Mouse (Mus musculus): ENCODE results near the gene Map2k7.

Map2k7 gene

DNA sequence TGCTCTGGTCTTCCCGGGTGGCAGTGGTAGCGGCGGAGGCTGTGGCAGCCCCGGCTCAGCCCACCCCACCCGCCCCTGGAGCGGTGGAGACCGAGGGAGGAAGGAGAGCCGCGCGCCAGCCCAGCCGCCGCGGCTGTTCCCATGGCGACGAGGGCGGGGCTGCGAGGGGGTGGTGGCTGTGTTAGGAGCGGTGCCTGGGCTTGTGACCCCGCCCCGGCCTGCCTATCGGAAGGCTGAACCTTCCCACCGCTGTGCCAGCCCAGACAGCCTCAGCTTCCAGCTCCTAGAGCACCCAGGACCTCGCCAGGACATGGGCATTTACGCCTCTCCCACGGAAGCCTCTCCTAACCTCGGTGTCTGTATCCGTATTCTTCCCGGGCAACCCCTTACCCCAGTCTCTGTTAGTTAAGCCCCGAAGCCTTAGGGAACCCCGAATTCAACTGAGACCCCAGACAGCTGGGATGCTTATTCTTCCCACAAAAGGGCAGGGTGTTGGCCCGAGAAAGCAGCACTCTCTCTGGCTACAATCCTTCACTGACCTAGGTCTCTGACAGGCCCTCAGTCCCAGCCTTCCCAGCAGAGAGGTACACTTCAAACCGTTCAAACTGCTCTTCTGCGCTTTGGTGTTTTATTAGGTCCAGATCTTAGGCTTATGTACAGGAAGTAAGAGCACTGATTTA is 20.7 kb downstream of the Map2k7 start, which contains the start of gene Ctxn1:
Ctxn1 (minus strand) TSS at position 150 of the 680 bp plus-strand sequence.
- DNase-seq (ENCODE audit: low spot score in 2 of 2): peak; percentile 95 to 98

DNA sequence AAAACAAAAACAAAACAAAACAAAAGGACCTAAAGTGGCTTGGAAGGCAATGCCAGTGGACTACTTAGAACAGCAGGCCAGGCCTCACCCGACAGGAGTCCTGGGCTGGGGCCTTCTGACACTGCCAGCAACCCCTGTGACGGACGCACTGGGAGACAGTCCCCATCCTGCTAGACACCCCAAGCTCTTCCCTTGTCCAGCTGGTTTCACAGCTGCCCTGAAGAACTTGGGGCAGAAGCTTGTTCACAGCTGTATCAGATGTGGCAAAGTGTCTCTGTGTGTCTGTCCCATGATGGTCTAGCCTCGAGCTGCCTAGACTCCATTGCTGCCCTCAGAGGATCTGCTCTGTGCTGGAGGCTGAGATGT is 21.2 kb downstream of the Map2k7 start:
- no peak for DNase-seq (ENCODE audit: low spot score in 2 of 2)

DNA sequence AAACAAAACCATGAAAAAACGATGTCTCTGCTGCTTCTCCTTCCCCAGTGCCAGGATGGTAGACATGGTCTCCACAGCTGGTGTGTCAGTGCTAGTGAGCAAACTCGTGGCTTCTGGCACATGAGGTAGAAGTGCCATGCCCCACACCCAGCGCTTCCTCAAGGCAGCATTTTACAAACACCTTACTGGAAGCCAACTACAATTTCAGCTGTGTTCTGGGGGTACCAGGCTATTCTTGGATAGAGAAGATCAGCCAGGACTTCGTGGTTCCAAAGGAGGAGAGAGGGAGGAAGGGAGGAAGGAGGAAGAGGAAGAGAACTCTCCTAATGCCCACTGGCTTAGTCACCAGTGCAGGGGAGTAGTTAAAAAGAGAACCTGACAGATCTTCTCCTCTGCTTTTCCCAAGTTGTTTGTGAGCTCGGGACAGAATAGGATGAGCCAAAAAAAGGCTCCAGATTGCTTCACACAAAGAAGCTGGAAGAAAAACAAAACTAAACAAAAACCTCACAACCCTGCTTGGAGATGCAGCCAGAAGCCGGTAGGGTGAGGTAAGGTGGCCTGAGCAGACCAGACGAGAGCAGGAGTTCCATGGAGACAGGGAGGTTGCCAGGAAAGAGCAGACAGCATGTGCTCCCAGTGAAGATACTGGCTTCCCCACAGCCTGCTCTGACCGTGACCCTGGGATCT is 24.7 kb downstream of the Map2k7 start:
- no peak for DNase-seq (ENCODE audit: low spot score in 2 of 2)

DNA sequence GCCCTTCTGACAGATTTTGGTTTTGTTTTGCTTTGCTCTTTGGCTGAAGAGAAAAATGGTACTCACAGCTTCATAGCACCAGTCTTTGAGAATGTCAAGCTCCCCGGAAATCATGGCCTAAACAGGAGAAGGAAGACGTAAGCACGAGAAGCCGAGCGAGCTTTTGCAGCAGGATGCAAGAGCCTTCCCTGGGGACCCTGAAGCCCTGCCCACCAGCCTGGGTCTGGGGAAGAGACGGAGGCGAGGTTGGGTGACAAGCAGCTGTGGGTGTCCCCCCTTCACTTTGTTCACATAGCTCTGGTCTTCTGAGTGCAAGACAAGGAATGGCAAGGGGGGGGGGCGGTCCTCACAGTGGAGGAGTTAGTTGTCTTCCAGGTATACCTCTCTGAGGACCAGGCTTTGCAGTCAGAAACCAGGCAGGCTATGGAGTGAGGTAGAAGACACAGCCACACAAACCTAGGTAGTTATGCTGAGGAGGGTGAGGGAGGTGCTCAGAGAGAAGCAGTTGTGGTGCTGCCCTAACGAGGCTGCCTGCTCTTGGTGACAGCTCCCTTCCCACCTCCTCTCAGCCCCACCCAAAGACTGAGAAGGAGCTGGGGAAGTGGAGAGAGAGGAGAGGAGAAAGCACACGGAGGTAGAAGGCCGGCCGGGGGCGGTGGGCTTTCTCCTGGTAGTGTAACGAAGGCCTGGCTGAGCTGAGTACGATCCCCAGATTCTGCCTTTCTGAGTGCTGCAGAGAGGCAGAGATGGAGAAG is 26.8 kb downstream of the Map2k7 start:
- no peak for DNase-seq (ENCODE audit: low spot score in 2 of 2)

DNA sequence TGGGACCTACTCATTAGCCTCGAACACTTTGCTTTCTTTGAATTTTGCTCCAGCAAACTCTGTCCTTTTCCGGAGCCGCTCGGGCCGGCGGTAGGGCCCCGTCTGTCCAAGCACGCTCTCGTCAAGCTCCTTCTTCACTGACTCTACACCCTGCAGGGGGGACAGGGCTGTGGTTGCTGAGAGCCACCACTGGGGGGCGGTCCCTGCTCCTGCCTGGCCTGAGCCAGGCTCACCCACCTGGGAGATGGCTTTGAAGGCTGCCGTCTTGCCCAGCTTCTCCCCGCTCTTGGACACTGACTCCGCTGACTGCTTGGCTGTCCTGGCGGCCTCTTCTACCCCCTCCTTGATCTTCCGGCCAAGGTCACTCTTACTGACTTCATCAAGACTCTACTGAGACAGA is 29.1 kb downstream of the Map2k7 start:
- DNase-seq (ENCODE audit: low spot score in 2 of 2): peak in 1 of 2 experiments; percentile 71

DNA sequence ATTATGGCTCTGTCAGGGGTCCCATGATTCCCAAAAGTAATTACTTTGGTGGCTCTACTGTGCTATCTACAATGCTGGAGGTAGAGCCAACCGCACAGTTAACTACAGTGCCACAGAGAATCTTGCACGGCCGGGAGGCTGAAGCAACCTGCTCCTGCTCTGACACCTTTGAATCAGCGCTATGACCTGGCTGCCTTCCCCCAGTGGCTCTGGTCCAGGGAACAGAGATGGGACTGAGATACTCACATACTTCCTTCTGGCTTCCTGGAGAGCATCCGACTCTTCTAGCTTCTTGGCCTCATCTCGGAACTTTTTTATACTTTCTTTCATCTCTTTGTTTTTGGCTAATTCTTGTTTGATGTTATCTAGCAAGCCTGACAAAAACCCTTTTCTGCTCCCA is 31.1 kb downstream of the Map2k7 start:
- DNase-seq (ENCODE audit: low spot score in 2 of 2): no peak

DNA sequence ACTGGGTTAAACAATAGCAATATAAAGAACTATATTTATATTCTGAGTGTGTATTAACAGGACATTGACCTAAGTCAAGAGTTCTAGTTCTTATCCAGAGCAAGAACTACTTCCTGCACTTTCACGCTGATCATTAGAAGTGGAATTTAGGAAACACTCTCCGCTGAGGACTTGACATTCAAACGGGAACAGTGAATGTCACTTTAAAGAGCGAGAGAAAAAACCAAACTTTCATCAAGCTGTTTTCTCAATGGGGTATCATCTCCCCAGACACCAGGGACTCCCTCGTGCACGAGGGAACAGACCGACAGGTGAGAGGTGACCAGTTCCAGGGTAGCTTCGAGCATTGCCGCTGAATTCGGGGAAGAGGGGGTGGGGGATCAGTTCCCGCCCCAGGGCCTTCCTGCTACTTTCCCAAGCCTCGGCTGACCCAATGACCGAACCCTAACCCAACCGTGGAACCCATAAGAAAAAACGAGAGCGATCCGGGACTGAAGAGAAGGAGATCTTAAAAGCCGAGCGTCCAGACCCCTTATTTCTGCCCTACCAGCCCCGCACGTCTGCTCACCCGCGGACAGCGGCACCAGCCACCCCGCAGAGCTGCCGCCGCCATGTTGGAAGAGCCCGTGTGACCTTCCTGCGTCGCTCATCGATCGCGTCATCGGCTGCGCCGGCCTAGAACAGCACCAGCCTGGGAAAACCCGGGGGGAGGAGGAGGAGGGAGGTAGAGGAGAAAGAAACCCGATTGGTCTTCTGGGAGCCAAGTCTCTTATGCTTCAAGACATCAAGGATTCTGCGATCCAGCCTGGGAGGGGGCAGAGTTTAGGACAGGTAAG is 37.0 kb downstream of the Map2k7 start, which contains the start of gene Timm44:
Timm44 (minus strand) TSS at position 639 of the 836 bp plus-strand sequence.
- peak; percentile 90 to 94 for DNase-seq (ENCODE audit: low spot score in 2 of 2)

DNA sequence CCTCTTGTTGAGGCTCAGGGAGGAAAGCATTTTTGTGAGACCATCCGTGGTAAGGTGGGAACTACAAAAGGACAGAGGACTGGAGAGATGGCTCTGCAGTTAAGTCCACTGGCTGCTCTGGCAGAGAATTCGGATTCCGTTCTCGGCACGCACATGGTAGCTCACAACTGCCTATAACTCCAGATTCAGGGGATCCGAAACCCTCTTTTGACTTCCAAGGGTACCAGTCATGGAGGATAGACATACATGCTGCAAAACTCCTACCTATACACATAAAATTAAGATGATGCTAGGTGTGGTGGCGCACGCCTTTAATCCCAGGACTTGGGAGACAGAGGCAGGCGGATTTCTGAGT is 37.5 kb downstream of the Map2k7 start:
- DNase-seq (ENCODE audit: low spot score in 2 of 2): no peak

DNA sequence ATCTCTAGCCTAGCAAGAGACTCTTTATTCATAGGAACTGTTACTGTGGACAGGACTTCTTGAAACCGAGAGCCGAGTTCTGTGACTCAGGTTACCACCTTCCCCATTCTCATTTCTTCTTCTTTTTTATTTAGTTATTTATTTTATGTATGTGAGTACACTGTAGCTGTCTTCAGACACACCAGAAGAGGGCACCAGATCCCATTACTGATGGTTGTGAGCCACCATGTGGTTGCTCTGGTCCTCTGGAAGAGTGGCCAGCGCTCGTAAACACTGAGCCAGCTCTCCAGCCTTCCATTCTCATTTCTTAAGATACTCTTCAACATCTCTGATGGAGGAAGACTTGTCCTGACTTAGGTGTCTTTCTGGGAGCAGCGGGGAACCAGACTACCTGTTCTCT is 54.2 kb downstream of the Map2k7 start:
- no peak for DNase-seq (ENCODE audit: low spot score in 2 of 2)
